Mouse (Mus musculus) forebrain, embryonic 11.5 days (tissue): ENCODE results near the gene Cnot6. TPM values are rescaled to one million over a fixed set of nuclear protein-coding genes. Genes with fewer than 3 reads are reported as not detected.

Source experiments
- ATAC-seq: fragments of 200-750 bp; cut with Nextera tagmentation; replicated peaks from 2 replicates; pipeline ENCODE4 v1.8.0; 2017; ENCODE audit warnings: moderate TSS enrichment; ENCODE audit not compliant: low FRiP score
- DNase-seq: peaks from one replicate; pipeline ENCODE4 v3.0.0-alpha.2; 2017; ENCODE audit warnings: low spot score
- H3K27ac ChIP-seq: fragments of 300-500 bp; sonication (generic); 2 replicates; pipeline ENCODE4 v1.5.1; 2014; ENCODE audit warnings: low read depth, low read length
- H3K27me3 ChIP-seq: fragments of 300-500 bp; sonication (generic); 2 replicates; pipeline ENCODE4 v1.6.1; 2014; ENCODE audit warnings: mild to moderate bottlenecking, low read length, mixed read lengths; ENCODE audit not compliant: control insufficient read depth, insufficient read depth
- H3K36me3 ChIP-seq: fragments of 300-500 bp; sonication (generic); 2 replicates; pipeline ENCODE4 v1.6.1; 2014; ENCODE audit warnings: mild to moderate bottlenecking, low read length, moderate library complexity, mixed read lengths; ENCODE audit not compliant: control insufficient read depth, insufficient read depth
- H3K4me1 ChIP-seq: fragments of 300-500 bp; sonication (generic); replicated peaks from 2 replicates; pipeline ENCODE4 v1.6.1; 2014; ENCODE audit warnings: low read length, mixed read lengths; ENCODE audit not compliant: control insufficient read depth, insufficient read depth
- H3K4me2 ChIP-seq: fragments of 300-500 bp; sonication (generic); 2 replicates; pipeline ENCODE4 v1.6.1; 2014; ENCODE audit warnings: low read depth, mild to moderate bottlenecking, low read length, moderate library complexity, mixed read lengths; ENCODE audit not compliant: severe bottlenecking
- H3K4me3 ChIP-seq: fragments of 300-500 bp; sonication (generic); 2 replicates; pipeline ENCODE4 v1.5.1; 2014; ENCODE audit warnings: low read depth, low read length
- H3K9ac ChIP-seq: fragments of 300-500 bp; sonication (generic); 2 replicates; pipeline ENCODE4 v1.6.1; 2014; ENCODE audit warnings: low read length
- H3K9me3 ChIP-seq: fragments of 300-500 bp; sonication (generic); 2 replicates; pipeline ENCODE4 v1.6.1; 2016; ENCODE audit warnings: low read length, mixed read lengths; ENCODE audit not compliant: control insufficient read depth
- WGBS: fragments of 180-500 bp; shearing (Covaris S2); extraction: QIAGEN DNeasy Blood & Tissue Kit; methylation state at CpG from one replicate; pipeline ENCODE4 v1.1.7; 2014; 5-methylcytosine and 5-hydroxymethylcytosine counted together
- polyA plus RNA-seq: library from polyadenylated mRNA; unstranded; fragments of >200 nt; fragmentation: Nextera tagmentation; extraction: Ambion mirVana; gene quantifications from 2 replicates; pipeline ENCODE4 v1.2.1, GENCODE M21; 2014

Gene Cnot6
- polyA plus RNA-seq, 1 experiment from 2014 or later = 55.3 TPM

- Histone ChIP-seq H3K9ac (no peak overlapping the region), H3K9me3 (no peaks in the 10 kb centered on the region), H3K36me3 (no peaks in the 10 kb centered on the region), H3K4me3 (no peak overlapping the region), H3K27ac (no peak overlapping the region), H3K27me3 (no peaks in the 10 kb centered on the region), H3K4me1 (no peaks in the 10 kb centered on the region), H3K4me2 (no peak overlapping the region)
- WGBS = 90% methylated on average over 2 of the region's 2 CpGs
- ATAC-seq (no peak), DNase-seq (no peak)
Observed at GRCm38 (mm10) chr11:49724676-49725075, 12.2 kb upstream of the Cnot6 start.

- Histone ChIP-seq H3K4me3 (no peak overlapping the region), H3K27ac (no peak overlapping the region), H3K4me2 (no peak overlapping the region), H3K27me3 (no peaks in the 10 kb centered on the region), H3K36me3 (no peaks in the 10 kb centered on the region), H3K9ac (no peak overlapping the region), H3K9me3 (no peaks in the 10 kb centered on the region), H3K4me1 (no peaks in the 10 kb centered on the region)
- WGBS = 64% methylated on average over 2 of the region's 2 CpGs
- DNase-seq (no peak), ATAC-seq (no peak)
Observed at GRCm38 (mm10) chr11:49723281-49723680, 10.8 kb upstream of the Cnot6 start.

GRCm38 (mm10) chr11:49722692-49723091, 10.2 kb upstream of the Cnot6 start:
- DNase-seq = no peak
- no peaks in the 10 kb centered on the region for H3K36me3 ChIP-seq
- no peak overlapping the region for H3K9ac ChIP-seq
- no peak for ATAC-seq
- H3K4me2 ChIP-seq = no peak overlapping the region
- no peak overlapping the region for H3K4me3 ChIP-seq
- WGBS = 82% methylated on average over 6 of the region's 6 CpGs
- H3K4me1 ChIP-seq = no peaks in the 10 kb centered on the region
- H3K27ac ChIP-seq = no peak overlapping the region
- no peaks in the 10 kb centered on the region for H3K9me3 ChIP-seq
- H3K27me3 ChIP-seq = no peaks in the 10 kb centered on the region

GRCm38 (mm10) chr11:49721358-49721757, 8.8 kb upstream of the Cnot6 start:
- H3K27me3 ChIP-seq = no peaks in the 10 kb centered on the region
- WGBS = 88% methylated on average over 1 of the region's 1 CpGs
- H3K4me1 ChIP-seq = no peaks in the 10 kb centered on the region
- H3K36me3 ChIP-seq = no peaks in the 10 kb centered on the region
- no peak overlapping the region for H3K9ac ChIP-seq
- H3K9me3 ChIP-seq = no peaks in the 10 kb centered on the region
- DNase-seq (no peak), ATAC-seq (no peak)
- no peak overlapping the region for H3K4me3 ChIP-seq
- no peak overlapping the region for H3K4me2 ChIP-seq
- no peak overlapping the region for H3K27ac ChIP-seq

- no peak for DNase-seq
- Histone ChIP-seq H3K36me3 (no peaks in the 10 kb centered on the region), H3K27ac (no peak overlapping the region), H3K9ac (no peak overlapping the region), H3K4me2 (no peak overlapping the region), H3K27me3 (no peaks in the 10 kb centered on the region), H3K4me1 (no peaks in the 10 kb centered on the region), H3K9me3 (no peaks in the 10 kb centered on the region), H3K4me3 (no peak overlapping the region)
- ATAC-seq = no peak
- WGBS = 87% methylated on average over 8 of the region's 8 CpGs
Observed at GRCm38 (mm10) chr11:49719466-49720151, 7.1 kb upstream of the Cnot6 start.

- Histone ChIP-seq H3K9me3 (no peaks in the 10 kb centered on the region), H3K9ac (peak overlapping the region; percentile 99), H3K4me1 (peaks cover 6% of the 10 kb centered on the region; the same call in 1 of the 2 replicates), H3K36me3 (no peaks in the 10 kb centered on the region; the same call in 1 of the 2 replicates), H3K4me3 (peak overlapping the region; percentile 98), H3K27me3 (no peaks in the 10 kb centered on the region), H3K27ac (no peak overlapping the region), H3K4me2 (peak overlapping the region; percentile 55)
- DNase-seq (peak; percentile 57), ATAC-seq (peak; percentile 22)
- 39% methylated on average over 20 of the region's 20 CpGs for WGBS
Observed at GRCm38 (mm10) chr11:49713336-49714334, 1.1 kb upstream of the Cnot6 start.

GRCm38 (mm10) chr11:49711981-49712554, 455 bp downstream of the Cnot6 start:
- Histone ChIP-seq H3K4me1 (peaks cover 6% of the 10 kb centered on the region; the same call in 1 of the 2 replicates), H3K9ac (peak overlapping the region; percentile 99), H3K4me2 (peak overlapping the region; percentile 60), H3K4me3 (peak overlapping the region; percentile 98), H3K36me3 (no peaks in the 10 kb centered on the region; the same call in 1 of the 2 replicates), H3K27me3 (no peaks in the 10 kb centered on the region), H3K27ac (peak overlapping the region; percentile 91), H3K9me3 (no peaks in the 10 kb centered on the region)
- WGBS = 0% methylated on average over 44 of the region's 70 CpGs
- DNase-seq = peak; percentile 82
- peak; percentile 79 for ATAC-seq

GRCm38 (mm10) chr11:49710664-49711063, 1.9 kb downstream of the Cnot6 start:
- H3K36me3 ChIP-seq = peaks cover 3% of the 10 kb centered on the region

More at GRCm38 (mm10) chr11:49710664-49711063, 1.9 kb downstream of the Cnot6 start:
- Histone ChIP-seq H3K4me2 (peak overlapping the region; percentile 60), H3K27ac (no peak overlapping the region), H3K9ac (no peak overlapping the region), H3K27me3 (no peaks in the 10 kb centered on the region), H3K4me3 (peak overlapping the region; percentile 98), H3K9me3 (no peaks in the 10 kb centered on the region), H3K4me1 (peaks cover 6% of the 10 kb centered on the region; the same call in 1 of the 2 replicates)
- 87% methylated on average over 2 of the region's 2 CpGs for WGBS
- no peak for ATAC-seq
- DNase-seq = no peak
